Mouse (Mus musculus): ENCODE measurements around the gene Col1a1. TPM values are rescaled to one million over a fixed set of nuclear protein-coding genes. Genes with fewer than 3 reads are reported as not detected.
A peak's percentile ranks its signal among the peaks of the same experiment; 100 is the strongest.

Col1a1 gene
- total and polyA plus RNA-seq, 2 experiments from 2014 or later, result 44.7 to 65.4 TPM

- Histone ChIP-seq H3K27ac (ENCODE audit: low read depth, low read length) (no peak overlapping the region), H3K9me3 (ENCODE audit: low read length) (no peaks in the 10 kb centered on the region), H3K4me3 (ENCODE audit: low read depth, low read length) (no peak overlapping the region), H3K27me3 (ENCODE audit: insufficient read depth, low read length) (0 out of 2 replicates have a peak, but pooled peaks cover 6% of the 10 kb centered on the region), H3K4me1 (ENCODE audit: insufficient read depth, low read length) (no peaks in the 10 kb centered on the region), H3K36me3 (ENCODE audit: insufficient read depth, low read length) (no peaks in the 10 kb centered on the region), H3K4me2 (ENCODE audit: low read depth, low read length, poor library complexity, severe bottlenecking) (no peak overlapping the region), H3K9ac (replicated peaks; ENCODE audit: low read length, poor library complexity, severe bottlenecking) (no peak overlapping the region)
- TF ChIP-seq CTCF (IDR thresholded peaks at IDR 0.05), result no peak
- ATAC-seq (ENCODE audit: low FRiP score) (no peak), DNase-seq (ENCODE audit: low spot score) (no peak)
- 87% methylated on average over 12 of the region's 12 CpGs for WGBS
Measured at GRCm38 (mm10) chr11:94945236-94945635, 9.2 kb downstream of the Col1a1 start.

DNA sequence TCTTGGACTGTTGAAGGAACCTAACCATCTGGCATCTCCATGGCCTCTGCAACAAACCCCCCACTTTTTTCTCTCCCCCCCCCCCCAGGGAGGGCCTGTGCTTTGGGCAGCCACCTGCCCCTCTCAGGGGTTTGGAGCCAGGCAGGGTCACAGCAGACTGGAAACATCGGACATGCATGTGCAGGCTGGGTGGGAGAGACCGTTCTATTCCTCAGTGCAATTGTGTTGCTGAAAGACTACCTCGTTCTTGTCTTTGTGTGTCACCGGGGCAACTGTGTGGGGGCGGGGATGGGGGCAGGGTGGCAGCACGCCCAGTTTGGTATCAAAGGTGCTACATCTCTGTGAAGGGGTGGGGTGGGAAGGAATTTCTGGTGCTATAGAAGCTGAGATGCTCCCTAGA lies 16.1 kb downstream of the Col1a1 start:
- ATAC-seq (ENCODE audit: low FRiP score) (no peak), DNase-seq (ENCODE audit: low spot score) (no peak)
- Histone ChIP-seq H3K27ac (ENCODE audit: low read depth, low read length) (no peak overlapping the region), H3K4me1 (ENCODE audit: insufficient read depth, low read length) (no peaks in the 10 kb centered on the region), H3K27me3 (ENCODE audit: insufficient read depth, low read length) (no peaks in the 10 kb centered on the region), H3K9me3 (ENCODE audit: low read length) (no peaks in the 10 kb centered on the region), H3K4me3 (ENCODE audit: low read depth, low read length) (no peak overlapping the region), H3K4me2 (ENCODE audit: low read depth, low read length, poor library complexity, severe bottlenecking) (no peak overlapping the region), H3K9ac (replicated peaks; ENCODE audit: low read length, poor library complexity, severe bottlenecking) (no peak overlapping the region), H3K36me3 (ENCODE audit: insufficient read depth, low read length) (no peaks in the 10 kb centered on the region)
- 7% methylated on average over 6 of the region's 6 CpGs for WGBS
- TF ChIP-seq CTCF (IDR thresholded peaks at IDR 0.05), result no peak

DNA sequence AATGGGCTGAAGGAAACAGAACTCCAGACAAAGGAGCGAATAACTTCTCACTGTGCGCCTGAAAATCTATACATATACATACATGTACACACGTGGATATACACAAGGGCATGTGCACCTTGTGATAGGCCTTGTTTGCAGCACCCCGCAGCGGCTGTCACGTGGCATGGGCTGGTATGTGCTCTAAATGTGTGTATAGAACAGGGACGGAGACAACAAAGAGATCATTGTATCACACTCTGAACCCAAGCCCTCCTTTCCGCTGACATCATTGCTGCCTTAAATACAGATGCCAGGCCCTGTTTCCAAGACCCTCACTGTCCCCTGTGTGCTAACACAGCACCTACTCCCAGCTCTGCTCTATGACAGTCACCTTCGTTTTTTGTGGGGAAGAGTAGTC lies 19.1 kb downstream of the Col1a1 start:
- H3K36me3 ChIP-seq (ENCODE audit: insufficient read depth, low read length), result no peaks in the 10 kb centered on the region
- no peak overlapping the region for H3K4me2 ChIP-seq (ENCODE audit: low read depth, low read length, poor library complexity, severe bottlenecking)
- H3K27ac ChIP-seq (ENCODE audit: low read depth, low read length), result no peak overlapping the region
- no peak overlapping the region for H3K4me3 ChIP-seq (ENCODE audit: low read depth, low read length)
- H3K9ac ChIP-seq (replicated peaks; ENCODE audit: low read length, poor library complexity, severe bottlenecking), result no peak overlapping the region
- DNase-seq (ENCODE audit: low spot score) (no peak), ATAC-seq (ENCODE audit: low FRiP score) (no peak)
- WGBS, result 71% methylated on average over 9 of the region's 9 CpGs
- H3K9me3 ChIP-seq (ENCODE audit: low read length), result no peaks in the 10 kb centered on the region
- no peaks in the 10 kb centered on the region for H3K27me3 ChIP-seq (ENCODE audit: insufficient read depth, low read length)
- H3K4me1 ChIP-seq (ENCODE audit: insufficient read depth, low read length), result no peaks in the 10 kb centered on the region
- TF ChIP-seq CTCF (IDR thresholded peaks at IDR 0.05), result no peak

DNA sequence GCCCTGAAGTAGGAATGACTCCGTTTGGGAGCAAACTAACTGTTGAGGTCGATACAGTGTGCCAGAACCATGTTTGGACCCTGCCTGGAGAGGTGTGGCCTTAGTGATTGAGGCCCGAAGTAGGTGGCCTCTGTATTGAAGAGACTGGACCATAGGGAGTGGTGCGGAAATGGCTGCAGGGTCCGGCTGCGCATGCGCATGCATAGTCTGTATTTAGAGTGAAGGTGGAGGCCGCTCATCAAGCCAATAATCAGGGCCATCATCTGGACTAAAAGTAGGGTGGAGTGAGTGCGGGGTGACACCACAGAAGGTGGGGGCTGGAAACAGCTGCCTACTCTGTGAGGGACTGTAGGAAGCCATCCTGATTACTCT lies 21.7 kb downstream of the Col1a1 start:
- no peak overlapping the region for H3K27ac ChIP-seq (ENCODE audit: low read depth, low read length)
- TF ChIP-seq CTCF (IDR thresholded peaks at IDR 0.05), result no peak
- DNase-seq (ENCODE audit: low spot score) (no peak), ATAC-seq (ENCODE audit: low FRiP score) (no peak)
- no peaks in the 10 kb centered on the region for H3K27me3 ChIP-seq (ENCODE audit: insufficient read depth, low read length)
- H3K9me3 ChIP-seq (ENCODE audit: low read length), result no peaks in the 10 kb centered on the region
- no peak overlapping the region for H3K9ac ChIP-seq (replicated peaks; ENCODE audit: low read length, poor library complexity, severe bottlenecking)
- 87% methylated on average over 9 of the region's 9 CpGs for WGBS
- H3K4me3 ChIP-seq (ENCODE audit: low read depth, low read length), result no peak overlapping the region
- no peaks in the 10 kb centered on the region for H3K4me1 ChIP-seq (ENCODE audit: insufficient read depth, low read length)
- H3K4me2 ChIP-seq (ENCODE audit: low read depth, low read length, poor library complexity, severe bottlenecking), result no peak overlapping the region
- no peaks in the 10 kb centered on the region for H3K36me3 ChIP-seq (ENCODE audit: insufficient read depth, low read length)

DNA sequence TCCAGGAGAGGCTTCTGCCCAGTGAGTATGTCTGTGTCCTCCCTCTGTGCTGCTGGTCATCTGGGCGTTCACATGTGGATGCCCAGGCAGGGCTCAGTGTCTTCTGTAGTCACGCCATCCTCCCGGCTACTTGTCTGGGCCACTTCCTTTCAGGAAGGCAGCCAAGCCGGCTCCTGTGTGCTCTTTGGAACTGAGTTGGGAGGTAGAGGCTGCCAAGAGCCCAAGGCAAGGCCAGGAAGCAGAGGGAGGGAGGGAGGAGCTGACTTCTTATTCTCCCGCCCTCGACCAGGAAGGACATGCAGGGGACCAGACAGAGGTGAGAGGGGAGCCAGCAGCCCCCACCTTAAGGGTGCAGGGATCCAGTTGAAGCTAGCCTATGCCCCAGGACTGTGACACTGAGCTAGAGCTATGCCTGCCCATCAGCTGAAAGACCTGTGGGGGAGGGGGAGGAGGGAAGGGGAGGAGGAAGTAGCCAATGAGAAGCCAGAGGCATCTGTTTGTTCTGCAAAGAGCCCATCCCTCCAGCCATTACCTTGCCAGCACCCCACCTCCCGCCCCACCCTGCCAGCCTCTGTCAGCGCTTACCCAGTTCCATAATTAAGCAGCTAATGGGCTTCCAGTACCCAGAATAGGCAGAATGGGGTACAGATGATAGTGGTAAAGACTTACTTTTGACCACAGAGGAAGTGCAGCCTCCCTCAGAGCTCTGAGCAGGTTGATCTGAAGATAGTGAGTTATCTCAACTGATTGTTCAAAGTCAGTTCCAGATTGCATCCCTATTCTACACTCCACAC lies 22.2 kb downstream of the Col1a1 start:
- no peak for TF ChIP-seq CTCF (IDR thresholded peaks at IDR 0.05)
- Histone ChIP-seq H3K27me3 (ENCODE audit: insufficient read depth, low read length) (no peaks in the 10 kb centered on the region), H3K9ac (replicated peaks; ENCODE audit: low read length, poor library complexity, severe bottlenecking) (no peak overlapping the region), H3K4me1 (ENCODE audit: insufficient read depth, low read length) (no peaks in the 10 kb centered on the region), H3K4me2 (ENCODE audit: low read depth, low read length, poor library complexity, severe bottlenecking) (no peak overlapping the region), H3K4me3 (ENCODE audit: low read depth, low read length) (no peak overlapping the region), H3K36me3 (ENCODE audit: insufficient read depth, low read length) (no peaks in the 10 kb centered on the region), H3K27ac (ENCODE audit: low read depth, low read length) (no peak overlapping the region), H3K9me3 (ENCODE audit: low read length) (no peaks in the 10 kb centered on the region)
- ATAC-seq (ENCODE audit: low FRiP score), result no peak
- 25% methylated on average over 8 of the region's 8 CpGs for WGBS
- DNase-seq (ENCODE audit: low spot score), result peak; percentile 80

DNA sequence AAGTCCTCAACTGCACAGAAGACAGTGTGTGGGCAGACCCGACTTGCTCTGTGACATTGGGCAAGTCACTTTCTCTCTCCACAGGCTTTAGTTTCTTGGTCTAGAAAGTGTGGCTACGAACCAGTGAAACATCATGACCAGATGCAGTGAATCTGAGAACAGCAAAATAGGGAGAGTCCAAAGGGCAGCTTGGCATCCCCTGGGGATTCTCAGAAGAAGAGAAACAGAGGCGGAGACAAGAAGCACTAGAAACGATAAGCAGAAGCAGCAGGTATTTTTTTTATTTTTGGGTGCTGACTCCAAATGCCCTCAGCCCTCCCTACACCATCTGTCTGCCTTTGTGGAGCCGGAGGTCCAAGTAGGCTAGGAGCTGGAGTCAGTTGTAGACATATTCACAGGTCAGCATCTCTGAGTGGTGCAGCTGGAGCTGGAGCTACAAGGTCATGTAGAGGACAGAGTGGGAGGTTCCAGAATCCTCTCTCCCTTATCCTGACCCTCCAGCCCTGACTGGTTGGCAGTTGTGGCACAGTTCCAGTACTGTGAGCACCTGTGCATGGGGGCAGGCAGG lies 26.6 kb downstream of the Col1a1 start:
- TF ChIP-seq CTCF (IDR thresholded peaks at IDR 0.05), result no peak
- Histone ChIP-seq H3K36me3 (ENCODE audit: insufficient read depth, low read length) (no peaks in the 10 kb centered on the region), H3K9me3 (ENCODE audit: low read length) (no peaks in the 10 kb centered on the region), H3K4me1 (ENCODE audit: insufficient read depth, low read length) (no peaks in the 10 kb centered on the region), H3K4me2 (ENCODE audit: low read depth, low read length, poor library complexity, severe bottlenecking) (no peak overlapping the region), H3K9ac (replicated peaks; ENCODE audit: low read length, poor library complexity, severe bottlenecking) (no peak overlapping the region), H3K27ac (ENCODE audit: low read depth, low read length) (no peak overlapping the region), H3K27me3 (ENCODE audit: insufficient read depth, low read length) (no peaks in the 10 kb centered on the region), H3K4me3 (ENCODE audit: low read depth, low read length) (no peak overlapping the region)
- ATAC-seq (ENCODE audit: low FRiP score) (no peak), DNase-seq (ENCODE audit: low spot score) (no peak)
- 81% methylated on average over 5 of the region's 5 CpGs for WGBS

Measured in midbrain, postnatal 0 days (tissue).